Mouse (Mus musculus) left cerebral cortex, postnatal 14 days (tissue): ENCODE measurements around the gene Polr2i. TPM values are rescaled to one million over a fixed set of nuclear protein-coding genes. Genes with fewer than 3 reads are reported as not detected.

Experiments used
- total RNA-seq, 2 experiments: library from RNA; stranded (reverse); gene quantifications; 2 replicates each; pipeline ENCODE4 v1.2.3; 2021

Gene Polr2i
- total RNA-seq, 2 experiments from 2014 or later = 55.8 to 59.8 TPM

Other genes with a start within 250 kb of the Polr2i start
- gene Zfp568, start 248.0 kb upstream of the Polr2i start, total RNA-seq = 1 to 10 TPM; 3.7 TPM
- 1 to 10 TPM; 6.6 to 7.0 TPM for gene Zfp14, start 180.6 kb upstream of the Polr2i start, total RNA-seq
- gene Zfp82, start 159.0 kb upstream of the Polr2i start, total RNA-seq = 1 to 10 TPM; 2.7 to 4.3 TPM
- gene Gm26920, start 141.5 kb upstream of the Polr2i start, total RNA-seq = under 1 TPM in 1 of 2 experiments, not detected in 1; 0.59 TPM
- 1 to 10 TPM; 5.6 to 6.5 TPM for gene Zfp566, start 141.4 kb upstream of the Polr2i start, total RNA-seq
- gene Zfp260, start 137.2 kb upstream of the Polr2i start, total RNA-seq = 10 to 100 TPM; 54.8 to 67.7 TPM
- 10 to 100 TPM; 29.8 to 35.3 TPM for gene Zfp382, start 110.0 kb upstream of the Polr2i start, total RNA-seq
- gene Zfp146, start 62.2 kb upstream of the Polr2i start, total RNA-seq = 10 to 100 TPM; 45.7 to 47.1 TPM
- 1 to 10 TPM; 3.4 to 4.9 TPM for gene Cox7a1, start 47.8 kb upstream of the Polr2i start, total RNA-seq
- gene Capns1, start 33.1 kb upstream of the Polr2i start, total RNA-seq = 100 to 1,000 TPM; 194 to 196 TPM
- gene Tbcb, start 324 bp downstream of the Polr2i start, total RNA-seq = 100 to 1,000 TPM; 149 to 153 TPM
- not detected for gene Ovol3, start 3.8 kb downstream of the Polr2i start, total RNA-seq
- gene Thap8, start 48.1 kb downstream of the Polr2i start, total RNA-seq = under 1 TPM in 1 of 2 experiments, not detected in 1; 0.26 TPM
- gene Wdr62, start 48.5 kb downstream of the Polr2i start, total RNA-seq = 1 to 10 TPM; 1.2 to 2.0 TPM
- 100 to 1,000 TPM; 499 to 503 TPM for gene Clip3, start 59.8 kb downstream of the Polr2i start, total RNA-seq
- 10 to 100 TPM; 53.4 to 55.3 TPM for gene Alkbh6, start 76.8 kb downstream of the Polr2i start, total RNA-seq
- 1 to 10 TPM; 6.9 to 8.2 TPM for gene Syne4, start 82.9 kb downstream of the Polr2i start, total RNA-seq
- gene E130208F15Rik, start 89.8 kb downstream of the Polr2i start, total RNA-seq = under 1 TPM; 0.40 to 0.44 TPM
- 10 to 100 TPM in 1 of 2 experiments, 1 to 10 TPM in 1; 7.3 to 10.2 TPM for gene Sdhaf1, start 91.9 kb downstream of the Polr2i start, total RNA-seq
- gene Lrfn3, start 130.8 kb downstream of the Polr2i start, total RNA-seq = 10 to 100 TPM; 39.1 to 42.5 TPM
- 10 to 100 TPM; 24.9 to 26.1 TPM for gene Tyrobp, start 181.8 kb downstream of the Polr2i start, total RNA-seq
- 1 to 10 TPM in 1 of 2 experiments, not detected in 1; 2.6 TPM for gene Hcst, start 187.9 kb downstream of the Polr2i start, total RNA-seq
- 1 to 10 TPM; 2.8 to 4.2 TPM for gene Nfkbid, start 189.8 kb downstream of the Polr2i start, total RNA-seq
- gene Aplp1, start 213.6 kb downstream of the Polr2i start, total RNA-seq = 1,000 to 10,000 TPM; 1,098 to 1,148 TPM
- gene Kirrel2, start 225.7 kb downstream of the Polr2i start, total RNA-seq = 1 to 10 TPM; 6.1 to 8.0 TPM
- under 1 TPM; 0.35 to 0.53 TPM for gene Nphs1, start 226.4 kb downstream of the Polr2i start, total RNA-seq